Mouse (Mus musculus) E14TG2a.4 (cell line): ENCODE results near the gene C1qtnf5.

Experiments used
- CTCF ChIP-seq: conservative IDR thresholded peaks from 2 replicates; pipeline ENCODE4 v1.5.1; 2014; ENCODE audit warnings: low read length
- NANOG ChIP-seq: IDR thresholded peaks from 2 replicates; pipeline ENCODE4 v1.6.1; 2014; ENCODE audit warnings: borderline replicate concordance, low read length, mixed read lengths
- POU5F1 ChIP-seq: IDR thresholded peaks from 2 replicates; pipeline ENCODE4 v1.6.1; 2014; ENCODE audit warnings: low read length, borderline replicate concordance

DNA sequence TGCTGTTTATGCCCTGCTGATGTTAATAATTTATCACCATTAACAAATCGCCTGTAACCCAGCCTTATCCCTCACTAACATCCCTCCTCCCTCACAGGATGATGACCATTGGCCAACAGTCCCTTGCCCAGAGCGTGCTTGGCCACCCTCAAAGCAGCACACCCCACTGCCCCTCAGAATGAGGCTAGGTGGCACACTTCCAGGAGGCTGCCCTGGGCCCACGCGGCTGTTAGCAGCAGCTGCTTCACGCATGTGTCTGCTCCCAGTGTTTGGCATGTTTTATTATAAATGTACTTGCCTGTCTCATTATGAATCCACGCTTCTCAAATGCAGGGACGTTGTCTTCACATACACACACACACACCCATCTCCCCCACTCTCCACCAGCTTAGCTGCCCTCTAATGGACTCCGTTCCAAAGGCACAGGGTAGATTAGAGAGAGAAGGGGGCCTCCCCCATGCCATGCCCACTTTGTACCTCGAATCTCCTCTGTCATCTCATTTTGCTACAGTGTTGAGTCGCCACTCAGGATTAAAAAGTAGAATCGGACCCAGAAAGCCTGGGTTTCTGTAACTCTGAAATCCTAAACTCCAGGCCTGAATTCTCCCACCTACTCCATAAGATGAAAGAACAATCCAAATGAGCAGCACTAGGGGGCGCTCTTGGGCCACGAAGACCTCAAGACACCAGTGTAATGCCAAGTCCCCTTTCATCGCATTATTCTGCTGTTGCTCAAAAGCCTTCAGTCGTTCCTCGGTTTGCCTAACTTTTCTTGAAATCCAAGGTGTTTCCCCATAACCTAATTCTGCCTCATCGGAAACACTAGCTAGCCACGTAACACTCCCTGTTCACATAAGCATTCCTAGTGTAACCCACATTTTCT, 18.7 kb downstream of the C1qtnf5 start:
- TF ChIP-seq CTCF (peak; percentile 68), NANOG (no peak), POU5F1 (no peak)
